Mouse (Mus musculus) c-Kit-positive CD71-positive TER-119-positive erythroid progenitor cells, embryonic 14.5 days (primary cell): ENCODE results near the gene Ovol1.
A peak's percentile ranks its signal among the peaks of the same experiment; 100 is the strongest.

Experiments
- DNase-seq: peaks from one replicate; pipeline ENCODE4 v3.0.0-alpha.2; 2013; ENCODE audit warnings: low spot score

Gene Ovol1

DNA sequence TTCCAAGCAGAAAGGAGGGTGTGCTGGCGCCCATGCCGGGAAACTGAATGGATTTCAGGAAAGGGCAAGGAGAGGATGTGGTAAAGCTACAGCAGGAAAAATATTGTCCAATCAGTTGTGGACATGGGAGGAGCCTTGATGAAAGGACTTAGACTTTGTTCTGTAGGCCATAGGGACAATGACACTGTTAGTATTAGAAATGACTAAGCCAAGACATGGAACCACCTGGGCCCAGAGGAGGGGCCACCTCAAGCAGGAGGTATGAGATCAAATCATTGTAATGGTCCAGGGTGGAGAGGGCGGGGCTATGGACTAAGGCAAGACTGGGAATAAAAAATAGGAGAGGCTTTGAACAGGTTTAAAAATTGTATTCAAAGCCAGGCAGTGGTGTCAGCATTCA, 41.7 kb downstream of the Ovol1 start:
- DNase-seq = no peak

DNA sequence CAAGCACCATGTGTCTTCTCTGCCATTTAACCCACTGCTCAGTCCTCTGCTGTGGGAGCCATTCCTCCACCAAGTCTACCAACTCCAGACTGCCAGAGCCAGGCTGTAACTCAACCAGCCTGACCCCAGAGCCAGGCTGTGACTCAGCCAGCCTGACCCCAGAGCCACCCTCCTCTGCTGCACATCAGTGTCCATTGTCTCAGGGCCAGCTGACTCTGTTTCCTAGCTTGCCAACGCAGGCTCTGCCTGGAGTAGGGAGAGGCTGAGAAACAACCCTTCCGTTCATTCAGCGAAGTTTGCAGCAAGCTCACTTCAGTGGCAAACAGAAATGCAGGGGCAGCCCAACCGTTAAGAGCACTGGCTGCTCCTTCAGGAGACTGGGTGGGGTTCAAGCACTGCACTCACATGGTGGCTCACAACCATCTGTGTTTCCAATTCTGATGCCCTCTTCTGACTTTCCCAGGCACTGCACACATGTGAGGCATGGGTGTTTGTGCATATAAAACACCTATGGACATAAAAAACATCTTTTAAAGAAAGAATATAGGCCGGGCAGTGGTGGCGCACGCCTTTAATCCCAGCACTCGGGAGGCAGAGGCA, 43.4 kb downstream of the Ovol1 start:
- DNase-seq = no peak

DNA sequence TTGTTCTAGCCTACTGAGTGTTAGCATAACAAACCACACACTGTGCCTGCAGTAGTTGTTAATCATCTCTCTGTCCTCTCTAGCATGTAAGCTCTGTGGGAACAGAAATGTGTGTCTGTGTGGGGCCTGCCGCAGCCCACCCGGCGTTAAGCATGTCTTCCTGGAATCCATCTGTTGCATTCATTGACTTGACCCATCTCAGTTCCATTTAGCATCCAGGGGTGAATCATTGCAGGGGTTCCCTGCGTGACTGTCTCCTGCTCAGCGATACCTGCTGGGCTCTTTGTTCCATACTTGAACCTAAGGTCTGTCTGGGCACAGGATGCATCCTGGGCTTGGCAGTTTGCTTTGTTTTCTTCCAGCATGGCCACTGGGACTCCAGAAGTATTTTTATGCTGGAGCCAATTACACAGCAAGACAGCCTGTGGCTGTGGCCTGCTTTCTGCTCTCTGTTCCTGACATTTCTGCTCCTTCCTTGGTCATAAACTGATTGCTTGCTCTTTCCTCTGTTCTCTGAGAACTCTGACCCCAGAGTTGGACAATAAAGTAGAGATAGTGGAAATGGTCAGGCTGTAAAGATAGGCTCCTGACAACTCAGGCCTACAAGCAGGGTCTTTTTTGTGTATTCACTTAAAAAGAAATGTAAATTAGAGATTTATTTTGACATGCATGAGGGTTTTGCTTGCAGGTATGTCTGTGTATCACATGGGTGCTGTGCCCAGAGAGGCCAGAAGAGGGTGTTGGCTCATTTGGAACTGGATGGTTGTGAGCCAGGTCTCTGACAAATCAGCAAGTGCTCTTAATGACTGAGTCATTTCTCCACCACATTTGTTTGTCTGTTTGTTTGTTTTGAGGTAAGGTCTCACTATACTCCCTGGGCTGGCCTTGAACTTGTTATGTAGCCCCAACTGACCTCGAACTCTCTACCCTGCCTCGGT, 44.3 kb downstream of the Ovol1 start:
- no peak for DNase-seq

DNA sequence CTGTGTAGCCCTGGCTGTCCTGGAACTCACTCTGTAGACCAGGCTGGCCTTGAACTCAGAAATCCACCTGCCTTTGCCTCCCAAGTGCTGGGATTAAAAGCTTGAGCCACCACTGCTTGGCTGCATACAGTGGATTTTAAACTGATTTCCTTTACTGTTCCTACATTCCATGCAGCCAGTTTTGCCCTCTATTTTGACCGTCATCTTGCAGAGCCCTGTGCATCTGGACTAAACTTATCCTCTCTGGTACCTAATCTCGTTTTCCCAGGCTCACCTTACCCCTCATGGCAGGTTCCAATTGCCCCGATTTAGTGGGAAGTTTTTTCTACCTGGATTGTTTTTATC, 47.5 kb downstream of the Ovol1 start:
- DNase-seq = no peak

DNA sequence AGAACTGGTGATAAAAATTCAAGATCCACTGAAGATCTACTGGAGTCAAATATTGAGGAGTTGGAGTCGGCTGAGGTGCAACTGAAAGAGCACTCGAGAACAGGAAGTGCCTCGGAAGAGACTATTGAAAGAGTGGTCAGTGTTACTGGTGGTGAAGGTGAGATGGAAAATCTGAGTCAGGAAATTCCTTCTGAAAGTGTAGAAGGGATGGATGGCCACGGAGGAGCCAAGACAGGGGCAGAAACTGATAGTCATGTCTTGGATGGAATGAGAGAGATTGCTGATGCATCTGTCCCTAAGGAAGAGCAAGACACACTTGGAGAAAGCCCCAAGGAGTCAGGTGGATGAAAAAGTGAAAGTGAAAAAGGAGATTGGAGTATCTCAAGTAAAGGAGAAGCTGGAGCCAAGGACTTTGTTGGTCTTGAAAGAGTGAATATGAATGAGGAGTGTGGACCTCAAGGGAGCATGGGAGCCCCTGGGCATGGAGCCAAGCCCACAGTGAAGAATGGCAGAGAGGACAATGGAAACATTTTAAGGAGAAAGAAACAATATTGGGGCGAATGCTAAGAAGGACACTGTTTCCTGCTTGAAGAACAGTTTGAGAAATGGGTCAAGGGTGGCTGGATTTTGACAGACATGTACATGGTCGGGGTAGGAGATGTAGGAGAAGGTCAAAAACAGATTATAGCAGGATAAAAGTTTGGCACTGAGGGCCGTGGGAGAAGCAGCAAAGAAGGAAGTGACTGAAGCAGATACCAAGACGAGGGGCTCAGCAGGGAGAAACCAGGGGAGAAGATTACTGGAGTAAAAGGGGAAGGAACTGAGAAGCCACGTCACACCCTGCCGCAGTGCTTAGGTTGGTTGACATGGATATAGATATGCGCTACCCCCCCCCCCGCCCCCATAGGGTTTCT, 48.1 kb downstream of the Ovol1 start:
- DNase-seq = no peak

DNA sequence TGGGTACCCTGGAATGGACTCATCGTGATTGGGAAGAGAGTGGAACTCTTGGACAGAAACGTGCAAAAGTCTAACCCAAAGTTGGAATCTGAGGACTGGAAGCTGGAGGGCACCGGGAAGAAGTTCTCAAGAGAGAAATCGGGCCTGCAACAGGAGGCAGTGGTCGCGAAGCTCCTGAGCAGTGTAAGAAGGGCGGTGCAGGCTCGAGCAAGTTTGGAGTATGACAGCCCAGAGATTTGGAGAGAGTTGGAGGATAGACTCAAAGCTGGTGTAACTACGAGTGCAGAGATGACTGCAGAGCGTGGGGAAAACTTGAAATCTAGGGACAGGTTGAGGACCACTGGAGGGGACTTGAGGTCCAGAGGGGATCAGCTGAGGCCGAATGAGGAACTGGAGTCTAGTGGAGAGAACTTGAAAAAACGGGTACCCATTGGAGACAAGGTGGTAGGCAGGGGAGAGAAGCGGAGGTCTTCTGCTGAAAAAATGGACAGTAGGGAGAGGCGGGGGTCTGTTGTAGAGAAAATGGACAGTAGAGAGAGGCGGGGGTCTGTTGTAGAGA, 49.3 kb downstream of the Ovol1 start:
- DNase-seq = no peak

DNA sequence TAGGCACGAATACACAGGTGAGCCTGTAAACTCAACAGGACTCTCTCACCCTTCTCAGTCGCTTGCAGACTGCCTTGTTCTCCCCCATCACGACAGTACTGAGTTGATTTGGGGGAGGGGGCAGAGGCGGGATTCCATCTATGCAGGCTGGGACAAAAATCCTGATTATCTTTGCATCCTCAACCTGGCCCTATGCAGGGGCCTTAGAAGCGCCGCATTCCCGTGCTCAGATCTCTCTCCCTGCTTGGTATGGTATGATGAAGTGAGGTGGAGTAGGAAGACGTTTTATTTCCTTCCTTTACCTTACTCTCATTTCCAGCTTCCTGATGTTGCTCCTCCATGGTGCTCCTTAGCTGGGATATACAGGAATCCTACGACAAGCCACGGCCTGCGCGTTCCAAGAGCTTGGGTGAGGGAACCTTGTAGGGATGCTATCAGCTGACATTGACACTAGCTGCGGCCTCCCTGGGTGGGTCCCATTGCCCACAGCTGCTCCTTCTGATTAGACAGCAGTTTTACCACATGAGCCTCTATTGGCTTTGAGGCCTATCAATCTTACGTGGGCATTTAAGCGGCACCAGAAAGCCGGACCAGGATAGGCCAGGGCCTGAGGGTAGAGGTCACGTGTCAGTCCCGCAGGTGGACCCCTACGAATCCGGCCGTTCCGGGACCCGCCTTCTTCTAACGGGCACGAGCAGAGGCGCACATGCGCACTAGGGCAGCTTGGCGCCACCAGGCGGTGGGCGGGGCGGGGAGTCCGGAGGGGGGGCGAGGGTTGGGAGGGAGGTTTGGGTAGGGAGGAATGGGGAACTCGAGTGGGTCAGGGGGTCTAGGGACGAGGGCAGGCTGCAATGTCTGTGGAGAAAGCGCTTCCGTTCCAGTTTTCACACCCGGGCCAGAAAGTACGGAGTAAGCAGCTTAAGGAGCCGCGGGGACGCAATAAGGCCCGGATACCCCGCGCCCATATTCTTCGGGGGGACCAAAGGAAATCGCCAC, 50.1 kb downstream of the Ovol1 start, which contains the start of gene Snx32:
TSS of gene Snx32 (minus strand) at position 508 of the 996 bp plus-strand sequence.
- peak; percentile 99 for DNase-seq

DNA sequence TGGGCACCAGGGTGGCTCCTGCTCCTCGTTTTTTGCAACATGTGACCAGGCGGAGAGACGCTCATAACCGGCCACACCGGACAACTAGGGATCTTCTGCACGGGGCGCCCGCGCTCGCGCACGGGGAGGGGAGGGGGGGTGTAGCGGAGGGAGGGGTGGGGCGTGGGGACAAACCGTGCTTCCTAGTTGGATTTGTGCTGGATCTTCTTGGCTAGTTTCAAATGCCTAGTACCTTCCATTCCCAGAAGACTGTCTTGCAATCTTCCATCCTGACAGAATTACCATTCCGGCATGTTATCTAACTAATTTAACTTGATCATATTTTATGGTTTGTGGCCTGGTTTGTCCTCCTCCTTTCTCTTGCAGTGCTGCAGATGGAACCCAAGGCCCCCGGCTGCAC, 56.8 kb downstream of the Ovol1 start, which contains the start of gene 1700020D05Rik:
TSS of gene 1700020D05Rik (minus strand) at position 101 of the 400 bp plus-strand sequence.
- no peak for DNase-seq

DNA sequence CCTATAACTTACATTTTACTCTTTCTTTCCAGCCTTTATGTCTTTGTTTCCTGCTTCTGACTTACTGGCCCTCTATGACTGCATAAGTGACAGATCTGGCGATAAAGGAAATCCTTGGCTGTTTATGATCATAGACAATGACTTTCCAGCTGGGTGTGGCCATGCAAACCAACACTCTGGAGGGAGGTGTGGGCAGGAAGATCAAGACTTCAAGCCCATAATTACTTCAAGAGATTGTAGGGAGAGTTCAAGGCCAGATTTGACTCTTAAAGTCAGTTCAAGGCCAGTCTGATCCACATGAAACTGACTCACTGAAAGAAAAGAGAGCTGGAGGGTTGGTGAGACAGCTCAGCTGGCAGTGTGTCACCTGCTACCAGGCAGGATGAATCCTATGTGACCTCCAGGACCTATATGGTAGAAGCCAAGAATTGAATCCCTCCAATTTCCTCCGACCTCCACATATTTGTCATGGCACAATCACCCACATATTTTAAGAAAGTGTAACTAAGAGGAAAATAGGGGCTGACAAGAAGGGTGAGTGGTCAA, 60.0 kb downstream of the Ovol1 start:
- DNase-seq = no peak
